Mouse (Mus musculus) C3H10T1/2 (cell line): ENCODE results near the gene Csnk1g1. TPM values are rescaled to one million over a fixed set of nuclear protein-coding genes. Genes with fewer than 3 reads are reported as not detected.

Experiments used
- polyA plus RNA-seq, 2 experiments: library from polyadenylated mRNA; unstranded; fragments of >200 nt; fragmentation: generic; extraction: Trizol; gene quantifications; one replicate each; pipeline ENCODE4 v1.2.1; 2012; ENCODE audit warnings: missing spikeins in 2 of 2

Gene Csnk1g1
- 1 to 10 TPM in 1 of 2 experiments, under 1 TPM in 1; 0.70 to 5.9 TPM for polyA plus RNA-seq

GRCm38 (mm10) chr9:65908394-65909300 lies at the start of gene Csnk1g1, which contains the start of gene Trip4:
Gene Csnk1g1 (plus strand): TSS chr9:65908924.
Gene Trip4 (minus strand): TSS chr9:65908794.

DNA sequence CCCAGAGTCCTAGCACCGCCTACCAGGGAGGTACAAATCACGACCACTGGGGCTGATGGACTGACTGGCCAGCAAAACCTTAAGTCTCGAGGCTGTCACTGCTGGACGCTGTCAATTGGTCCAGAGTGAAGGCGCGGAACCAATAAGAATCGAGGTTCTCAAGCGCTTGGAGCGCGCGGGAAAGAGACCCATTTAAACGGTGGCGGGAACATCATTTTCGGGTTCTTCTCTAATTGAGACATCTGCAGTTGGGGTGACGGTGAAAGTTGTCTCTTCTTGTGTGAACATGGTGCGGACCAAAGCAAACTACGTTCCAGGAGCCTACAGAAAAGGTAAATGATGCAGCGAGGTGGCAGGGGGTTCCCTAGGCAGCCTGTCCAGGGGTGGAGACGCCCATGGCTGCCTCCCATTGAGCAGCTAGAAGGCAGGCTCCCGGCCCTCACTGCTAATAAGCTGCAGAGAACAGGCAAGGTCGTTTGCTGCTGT lies 18.5 kb upstream of the Csnk1g1 start, which contains the start of gene Pclaf:
Gene Pclaf, plus strand, starts transcription at position 95 of the 486 bp plus-strand sequence.

GRCm38 (mm10) chr9:66059583-66060307 lies 151.0 kb downstream of the Csnk1g1 start, which contains the start of gene Ppib:
Gene Ppib (plus strand): TSS chr9:66060222.

DNA sequence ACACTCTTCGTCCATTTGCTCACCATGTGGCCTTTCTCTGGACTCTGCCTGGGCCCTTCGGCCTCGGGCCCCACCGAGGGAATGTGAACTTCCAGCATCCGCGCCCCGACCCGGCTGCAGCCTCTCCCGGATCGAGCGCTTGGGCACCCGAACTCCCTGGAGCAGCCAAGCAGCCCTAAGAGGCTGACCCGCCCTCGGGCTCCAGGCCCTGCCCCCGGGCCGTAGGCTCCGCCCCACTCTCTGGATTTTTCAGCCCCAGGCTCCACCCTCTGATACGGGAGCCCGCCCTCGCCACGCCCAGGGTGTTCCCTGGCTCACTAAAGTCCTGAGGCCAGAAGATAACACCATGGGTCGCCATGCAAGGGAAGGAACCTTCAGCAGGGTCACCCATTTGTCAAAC lies 160.9 kb downstream of the Csnk1g1 start, which contains the start of gene Snx22:
Gene Snx22, minus strand, starts transcription at position 137 of the 400 bp plus-strand sequence.

Other genes with a start within 250 kb of the Csnk1g1 start
- gene Oaz2, start 240.9 kb upstream of the Csnk1g1 start, polyA plus RNA-seq: 100 to 1,000 TPM in 1 of 2 experiments, 10 to 100 TPM in 1; 48.0 to 159 TPM
- gene Zfp609, start 81.4 kb upstream of the Csnk1g1 start, polyA plus RNA-seq: 1 to 10 TPM in 1 of 2 experiments, under 1 TPM in 1; 0.90 to 5.5 TPM
- 100 to 1,000 TPM in 1 of 2 experiments, 10 to 100 TPM in 1; 30.3 to 100 TPM for gene Pclaf, start 18.7 kb upstream of the Csnk1g1 start, polyA plus RNA-seq
- gene Trip4, start 130 bp upstream of the Csnk1g1 start, polyA plus RNA-seq: 1 to 10 TPM in 1 of 2 experiments, under 1 TPM in 1; 0.74 to 7.8 TPM
- gene Ppib, start 151.3 kb downstream of the Csnk1g1 start, polyA plus RNA-seq: 1,000 to 10,000 TPM in 1 of 2 experiments, 100 to 1,000 TPM in 1; 741 to 1,091 TPM
- 1 to 10 TPM; 1.1 to 1.2 TPM for gene Snx22, start 160.8 kb downstream of the Csnk1g1 start, polyA plus RNA-seq
- gene Snx1, start 217.7 kb downstream of the Csnk1g1 start, polyA plus RNA-seq: 10 to 100 TPM; 14.6 to 66.4 TPM
- 10 to 100 TPM; 18.2 to 27.9 TPM for gene Ciao2a, start 217.7 kb downstream of the Csnk1g1 start, polyA plus RNA-seq
- under 1 TPM in 1 of 2 experiments, not detected in 1; 0.07 TPM for gene Dapk2, start 249.3 kb downstream of the Csnk1g1 start, polyA plus RNA-seq